Mouse (Mus musculus) heart, postnatal 10 days (tissue): Measurements from ENCODE around the gene Itpr1. TPM values are rescaled to one million over a fixed set of nuclear protein-coding genes. Genes with fewer than 3 reads are reported as not detected.

ENCODE experiments used
- DNase-seq, 2 experiments: peaks; one replicate each; pipeline ENCODE4 v3.0.0; 2021
- intact Hi-C: fragments of 180-260 bp; cut with DNase I; formaldehyde crosslinking; loops from one replicate; pipeline ENCODE4 v1.15.1; 2025
- total RNA-seq, 2 experiments: library from RNA; stranded (reverse); gene quantifications; 2 replicates each; pipeline ENCODE4 v1.2.3; 2021

The Itpr1 gene
- total RNA-seq, 2 experiments from 2014 or later, result 66.2 TPM

GRCm38 (mm10) chr6:108418218-108418617, 205.3 kb downstream of the Itpr1 start:
- intact Hi-C loops, result no loop called here
- DNase-seq, result no peak

GRCm38 (mm10) chr6:108424749-108425584, 212.1 kb downstream of the Itpr1 start:
- DNase-seq, result no peak
- intact Hi-C loops, result loop anchor here (5.0 kb wide), 1 partner anchor 82 kb away; no protein-coding TSS in a partner anchor

GRCm38 (mm10) chr6:108426789-108427188, 213.9 kb downstream of the Itpr1 start:
- DNase-seq, result peak; percentile 91 to 92
- intact Hi-C loops, result loop anchor here (1.0 to 5.0 kb wide), 4 partner anchors 81 to 284 kb away; no protein-coding TSS in a partner anchor

GRCm38 (mm10) chr6:108428383-108428782, 215.5 kb downstream of the Itpr1 start:
- DNase-seq, result no peak
- intact Hi-C loops, result loop anchor here (5.0 kb wide), 1 partner anchor 79 kb away; no protein-coding TSS in a partner anchor

GRCm38 (mm10) chr6:108429950-108430349, 217.1 kb downstream of the Itpr1 start:
- no peak for DNase-seq
- intact Hi-C loops, result loop anchor here (5.0 kb wide), 1 partner anchor 77 kb away; no protein-coding TSS in a partner anchor

- DNase-seq, result no peak
- intact Hi-C loops, result no loop called here
Measured at GRCm38 (mm10) chr6:108431193-108431592, 218.3 kb downstream of the Itpr1 start.

GRCm38 (mm10) chr6:108432836-108433235, 219.9 kb downstream of the Itpr1 start:
- intact Hi-C loops, result no loop called here
- DNase-seq, result no peak

GRCm38 (mm10) chr6:108434816-108435215, 221.9 kb downstream of the Itpr1 start:
- no peak for DNase-seq
- intact Hi-C loops, result no loop called here

GRCm38 (mm10) chr6:108435467-108435866, 222.6 kb downstream of the Itpr1 start:
- intact Hi-C loops, result no loop called here
- DNase-seq, result no peak

GRCm38 (mm10) chr6:108436608-108437007, 223.7 kb downstream of the Itpr1 start:
- intact Hi-C loops, result no loop called here
- peak in 1 of 2 experiments; percentile 40 for DNase-seq

GRCm38 (mm10) chr6:108441290-108441689, 228.4 kb downstream of the Itpr1 start:
- no peak for DNase-seq
- intact Hi-C loops, result no loop called here

GRCm38 (mm10) chr6:108442291-108442690, 229.4 kb downstream of the Itpr1 start:
- intact Hi-C loops, result no loop called here
- no peak for DNase-seq

- peak in 1 of 2 experiments; percentile 34 for DNase-seq
- intact Hi-C loops, result no loop called here
Measured at GRCm38 (mm10) chr6:108444435-108444834, 231.5 kb downstream of the Itpr1 start.

GRCm38 (mm10) chr6:108445006-108445405, 232.1 kb downstream of the Itpr1 start:
- intact Hi-C loops, result no loop called here
- no peak for DNase-seq

GRCm38 (mm10) chr6:108446766-108447165, 233.9 kb downstream of the Itpr1 start:
- intact Hi-C loops, result no loop called here

GRCm38 (mm10) chr6:108447179-108447845, 234.4 kb downstream of the Itpr1 start:
- DNase-seq, result peak; percentile 38
- intact Hi-C loops, result no loop called here

More at GRCm38 (mm10) chr6:108446766-108447165, 233.9 kb downstream of the Itpr1 start:
- DNase-seq, result no peak

GRCm38 (mm10) chr6:108448016-108448735, 235.3 kb downstream of the Itpr1 start:
- DNase-seq, result peak; percentile 60 to 67

GRCm38 (mm10) chr6:108448864-108449263, 236.0 kb downstream of the Itpr1 start:
- DNase-seq, result no peak
- intact Hi-C loops, result no loop called here

More at GRCm38 (mm10) chr6:108448016-108448735, 235.3 kb downstream of the Itpr1 start:
- intact Hi-C loops, result no loop called here

GRCm38 (mm10) chr6:108451536-108451935, 238.6 kb downstream of the Itpr1 start:
- DNase-seq, result no peak
- intact Hi-C loops, result no loop called here

GRCm38 (mm10) chr6:108453618-108454017, 240.7 kb downstream of the Itpr1 start:
- intact Hi-C loops, result no loop called here
- DNase-seq, result no peak
